Mouse (Mus musculus) limb, embryonic 12.5 days (tissue): ENCODE results near the gene Bbs5. TPM values are rescaled to one million over a fixed set of nuclear protein-coding genes. Genes with fewer than 3 reads are reported as not detected.
"Not testable (repeated sequence)": the region's sequence is repeated elsewhere in the genome, so short reads cannot be mapped to it uniquely, and the experiment has no call there.

Experiments
- ATAC-seq: fragments of 200-750 bp; cut with Nextera tagmentation; 2 replicates; pipeline ENCODE4 v1.8.0; 2017; ENCODE audit warnings: low read depth, moderate TSS enrichment; ENCODE audit not compliant: insufficient number of reproducible peaks, insufficient read depth, low FRiP score, low TSS enrichment
- H3K27ac ChIP-seq: fragments of 300-500 bp; sonication (generic); 2 replicates; pipeline ENCODE4 v1.5.1; 2016; ENCODE audit warnings: mild to moderate bottlenecking, moderate library complexity
- H3K27me3 ChIP-seq: fragments of 300-500 bp; sonication (generic); 2 replicates; pipeline ENCODE4 v1.6.1; 2016; ENCODE audit warnings: mild to moderate bottlenecking, moderate library complexity
- H3K36me3 ChIP-seq: fragments of 300-500 bp; sonication (generic); 2 replicates; pipeline ENCODE4 v1.6.1; 2016; ENCODE audit warnings: mild to moderate bottlenecking, moderate library complexity
- H3K4me1 ChIP-seq: fragments of 300-500 bp; sonication (generic); replicated peaks from 2 replicates; pipeline ENCODE4 v1.6.1; 2016
- H3K4me2 ChIP-seq: fragments of 300-500 bp; sonication (generic); 2 replicates; pipeline ENCODE4 v1.6.1; 2016; ENCODE audit warnings: mild to moderate bottlenecking, moderate library complexity
- H3K4me3 ChIP-seq: fragments of 300-500 bp; sonication (generic); replicated peaks from 2 replicates; pipeline ENCODE4 v1.5.1; 2016; ENCODE audit warnings: mild to moderate bottlenecking
- H3K9ac ChIP-seq: fragments of 300-500 bp; sonication (generic); replicated peaks from 2 replicates; pipeline ENCODE4 v1.6.1; 2016; ENCODE audit warnings: mild to moderate bottlenecking, moderate library complexity
- H3K9me3 ChIP-seq: fragments of 300-500 bp; sonication (generic); 2 replicates; pipeline ENCODE4 v1.6.1; 2016; ENCODE audit warnings: mild to moderate bottlenecking, moderate library complexity
- WGBS: fragments of 180-500 bp; shearing (Covaris S2); methylation state at CpG from one replicate; pipeline ENCODE4 v1.1.7; 2016; 5-methylcytosine and 5-hydroxymethylcytosine counted together
- polyA plus RNA-seq: library from polyadenylated mRNA; unstranded; fragments of >200 nt; fragmentation: Nextera tagmentation; extraction: Ambion mirVana; gene quantifications from 2 replicates; pipeline ENCODE4 v1.2.1, GENCODE M21; 2016

Gene Bbs5
- polyA plus RNA-seq, 1 experiment from 2014 or later, result 25.6 TPM

- WGBS, result 77% methylated on average over 9 of the region's 9 CpGs
- no peak within 1 kb of the TSS for H3K27ac ChIP-seq
- H3K9ac ChIP-seq, result no peak within 1 kb of the TSS
- 0 out of 2 replicates have a peak within 1 kb of the TSS, but pooled peaks have one; percentile 6 for H3K4me3 ChIP-seq
- peaks cover 9% of the 10 kb centered on the region; the same call in 1 of the 2 replicates for H3K36me3 ChIP-seq
- no peak for ATAC-seq
- H3K9me3 ChIP-seq, result no peaks in the 10 kb centered on the region
- H3K4me2 ChIP-seq, result no peak within 1 kb of the TSS
- no peaks in the 10 kb centered on the region for H3K4me1 ChIP-seq
- H3K27me3 ChIP-seq, result no peaks in the 10 kb centered on the region
These were observed 22.9 kb downstream of the Bbs5 start, which contains the start of gene Klhl41 for GRCm38 (mm10) chr2:69669853-69670252. TSS of gene Klhl41 (plus strand) at chr2:69670120.

- H3K4me1 ChIP-seq, result no peaks in the 10 kb centered on the region
- H3K4me3 ChIP-seq, result no peak overlapping the region
- H3K4me2 ChIP-seq, result no peak overlapping the region
- no peaks in the 10 kb centered on the region for H3K9me3 ChIP-seq
- no peaks in the 10 kb centered on the region for H3K36me3 ChIP-seq
- H3K27me3 ChIP-seq, result no peaks in the 10 kb centered on the region
- 72% methylated on average over 5 of the region's 5 CpGs for WGBS
- no peak overlapping the region for H3K9ac ChIP-seq
- ATAC-seq, result no peak
- no peak overlapping the region for H3K27ac ChIP-seq
These were observed 26.8 kb downstream of the Bbs5 start for GRCm38 (mm10) chr2:69673723-69674122.

- WGBS, result 95% methylated on average over 9 of the region's 9 CpGs
- Histone ChIP-seq H3K36me3 (peaks cover 7% of the 10 kb centered on the region; the same call in 1 of the 2 replicates), H3K27me3 (no peaks in the 10 kb centered on the region), H3K27ac (no peak overlapping the region), H3K9me3 (no peaks in the 10 kb centered on the region), H3K9ac (no peak overlapping the region), H3K4me1 (no peaks in the 10 kb centered on the region), H3K4me2 (no peak overlapping the region), H3K4me3 (no peak overlapping the region)
- no peak for ATAC-seq
These were observed 28.3 kb downstream of the Bbs5 start for GRCm38 (mm10) chr2:69675266-69675665.

- Histone ChIP-seq H3K4me2 (no peak overlapping the region), H3K36me3 (peaks cover 8% of the 10 kb centered on the region; the same call in 1 of the 2 replicates), H3K4me3 (no peak overlapping the region), H3K9ac (no peak overlapping the region), H3K4me1 (no peaks in the 10 kb centered on the region), H3K27me3 (no peaks in the 10 kb centered on the region), H3K9me3 (no peaks in the 10 kb centered on the region), H3K27ac (no peak overlapping the region)
- ATAC-seq, result no peak
- 63% methylated on average over 2 of the region's 2 CpGs for WGBS
These were observed 29.7 kb downstream of the Bbs5 start for GRCm38 (mm10) chr2:69676713-69677112.

GRCm38 (mm10) chr2:69677215-69677614 is 30.2 kb downstream of the Bbs5 start:
- H3K9ac ChIP-seq, H3K4me1 ChIP-seq, ATAC-seq, H3K4me2 ChIP-seq, H3K27ac ChIP-seq, H3K4me3 ChIP-seq, H3K9me3 ChIP-seq, H3K36me3 ChIP-seq, H3K27me3 ChIP-seq: not testable (repeated sequence)
- 82% methylated on average over 2 of the region's 2 CpGs for WGBS

GRCm38 (mm10) chr2:69679990-69680389 is 33.0 kb downstream of the Bbs5 start:
- Histone ChIP-seq H3K9me3 (no peaks in the 10 kb centered on the region), H3K4me2 (no peak overlapping the region), H3K27ac (no peak overlapping the region), H3K27me3 (no peaks in the 10 kb centered on the region), H3K4me3 (no peak overlapping the region), H3K36me3 (peaks cover 17% of the 10 kb centered on the region; the same call in 1 of the 2 replicates), H3K4me1 (no peaks in the 10 kb centered on the region), H3K9ac (no peak overlapping the region)
- 58% methylated on average over 6 of the region's 6 CpGs for WGBS
- ATAC-seq, result no peak

- H3K9ac ChIP-seq, result no peak overlapping the region
- peaks cover 21% of the 10 kb centered on the region for H3K36me3 ChIP-seq
- no peak overlapping the region for H3K4me3 ChIP-seq
- H3K9me3 ChIP-seq, result no peaks in the 10 kb centered on the region
- no peak overlapping the region for H3K27ac ChIP-seq
- ATAC-seq, result no peak
- H3K4me1 ChIP-seq, result no peaks in the 10 kb centered on the region
- 88% methylated on average over 4 of the region's 4 CpGs for WGBS
- no peak overlapping the region for H3K4me2 ChIP-seq
- no peaks in the 10 kb centered on the region for H3K27me3 ChIP-seq
These were observed 35.0 kb downstream of the Bbs5 start for GRCm38 (mm10) chr2:69681931-69682330.

- H3K27ac ChIP-seq, result no peak overlapping the region
- H3K36me3 ChIP-seq, result peaks cover 28% of the 10 kb centered on the region
- ATAC-seq, result no peak
- H3K4me2 ChIP-seq, result no peak overlapping the region
- H3K27me3 ChIP-seq, result no peaks in the 10 kb centered on the region
- H3K4me1 ChIP-seq, result no peaks in the 10 kb centered on the region
- H3K4me3 ChIP-seq, result no peak overlapping the region
- H3K9ac ChIP-seq, result no peak overlapping the region
- WGBS, result 92% methylated on average over 13 of the region's 13 CpGs
- no peaks in the 10 kb centered on the region for H3K9me3 ChIP-seq
These were observed 36.2 kb downstream of the Bbs5 start for GRCm38 (mm10) chr2:69683036-69683805.

- no peak for ATAC-seq
These were observed 37.5 kb downstream of the Bbs5 start for GRCm38 (mm10) chr2:69684488-69684887.

GRCm38 (mm10) chr2:69690214-69690613 is 43.2 kb downstream of the Bbs5 start:
- no peak overlapping the region for H3K4me3 ChIP-seq
- no peaks in the 10 kb centered on the region for H3K9me3 ChIP-seq
- no peak overlapping the region for H3K9ac ChIP-seq
- peaks cover 61% of the 10 kb centered on the region for H3K36me3 ChIP-seq
- no peaks in the 10 kb centered on the region for H3K27me3 ChIP-seq
- no peak for ATAC-seq
- WGBS, result 85% methylated on average over 3 of the region's 3 CpGs
- no peak overlapping the region for H3K27ac ChIP-seq
- H3K4me2 ChIP-seq, result no peak overlapping the region
- H3K4me1 ChIP-seq, result no peaks in the 10 kb centered on the region

More at GRCm38 (mm10) chr2:69684488-69684887, 37.5 kb downstream of the Bbs5 start:
- H3K36me3 ChIP-seq, result peaks cover 30% of the 10 kb centered on the region
- WGBS, result 87% methylated on average over 3 of the region's 3 CpGs
- H3K9me3 ChIP-seq, result no peaks in the 10 kb centered on the region
- no peak overlapping the region for H3K4me2 ChIP-seq
- no peak overlapping the region for H3K27ac ChIP-seq
- no peaks in the 10 kb centered on the region for H3K27me3 ChIP-seq
- no peak overlapping the region for H3K4me3 ChIP-seq
- no peak overlapping the region for H3K9ac ChIP-seq
- H3K4me1 ChIP-seq, result no peaks in the 10 kb centered on the region

GRCm38 (mm10) chr2:69690843-69691242 is 43.9 kb downstream of the Bbs5 start:
- no peak overlapping the region for H3K9ac ChIP-seq
- H3K4me2 ChIP-seq, result no peak overlapping the region
- ATAC-seq, result no peak
- no peaks in the 10 kb centered on the region for H3K27me3 ChIP-seq
- no peaks in the 10 kb centered on the region for H3K4me1 ChIP-seq
- H3K4me3 ChIP-seq, result no peak overlapping the region
- H3K36me3 ChIP-seq, result peaks cover 61% of the 10 kb centered on the region
- H3K9me3 ChIP-seq, result no peaks in the 10 kb centered on the region
- 91% methylated on average over 6 of the region's 6 CpGs for WGBS
- H3K27ac ChIP-seq, result no peak overlapping the region

- 91% methylated on average over 11 of the region's 11 CpGs for WGBS
- H3K27ac ChIP-seq, result no peak overlapping the region
- no peaks in the 10 kb centered on the region for H3K9me3 ChIP-seq
- H3K9ac ChIP-seq, result no peak overlapping the region
- H3K4me2 ChIP-seq, result no peak overlapping the region
- H3K27me3 ChIP-seq, result no peaks in the 10 kb centered on the region
- H3K36me3 ChIP-seq, result peaks cover 59% of the 10 kb centered on the region
- no peak overlapping the region for H3K4me3 ChIP-seq
- no peaks in the 10 kb centered on the region for H3K4me1 ChIP-seq
- no peak for ATAC-seq
These were observed 46.5 kb downstream of the Bbs5 start for GRCm38 (mm10) chr2:69693501-69693900.
